Mouse (Mus musculus) G1E (cell line): ENCODE measurements around the gene Nsmce4a. TPM values are rescaled to one million over a fixed set of nuclear protein-coding genes. Genes with fewer than 3 reads are reported as not detected.
"Not testable (repeated sequence)": the region's sequence is repeated elsewhere in the genome, so short reads cannot be mapped to it uniquely, and the experiment has no call there.

ENCODE experiments used
- ATAC-seq: 2 replicates; pipeline ENCODE4 v1.8.0; 2016; ENCODE audit warnings: mild to moderate bottlenecking; ENCODE audit not compliant: insufficient number of reproducible peaks, poor library complexity, low FRiP score, severe bottlenecking; ENCODE audit errors: extremely low read depth
- DNase-seq: peaks from one replicate; pipeline ENCODE4 v3.0.0; 2012; ENCODE audit warnings: low spot score
- H3K27me3 ChIP-seq: 2 replicates; pipeline ENCODE4 v1.6.1; 2012; ENCODE audit warnings: mild to moderate bottlenecking, low read length, inconsistent platforms; ENCODE audit not compliant: insufficient read depth
- H3K36me3 ChIP-seq: replicated peaks from 2 replicates; pipeline ENCODE3; 2012; ENCODE audit warnings: mild to moderate bottlenecking, inconsistent platforms
- H3K4me1 ChIP-seq: 2 replicates; pipeline ENCODE4 v1.6.1; 2012; ENCODE audit warnings: low read depth, low read length, inconsistent platforms, mixed read lengths; ENCODE audit not compliant: insufficient read depth
- H3K4me3 ChIP-seq: 2 replicates; pipeline ENCODE4 v1.5.1; 2012; ENCODE audit warnings: low read depth, mild to moderate bottlenecking, inconsistent platforms, low read length, moderate library complexity, mixed read lengths
- H3K9me3 ChIP-seq: replicated peaks from 2 replicates; pipeline ENCODE4 v1.6.1; 2012; ENCODE audit warnings: inconsistent platforms
- CTCF ChIP-seq: IDR thresholded peaks from 2 replicates; pipeline ENCODE4 v1.5.1; 2012; ENCODE audit warnings: low read depth, low read length, inconsistent platforms, mixed read lengths
- GATA1 ChIP-seq: IDR thresholded peaks from 2 replicates; pipeline ENCODE4 v1.6.1; 2012; ENCODE audit warnings: borderline replicate concordance, low read length, inconsistent platforms, mixed read lengths
- GATA2 ChIP-seq: IDR thresholded peaks from 2 replicates; pipeline ENCODE4 v1.6.1; 2012; ENCODE audit warnings: low read depth, low read length, inconsistent platforms, borderline replicate concordance
- POLR2AphosphoS5 ChIP-seq: IDR thresholded peaks from 2 replicates; pipeline ENCODE4 v1.6.1; 2012; ENCODE audit warnings: low read depth, low read length, inconsistent platforms; ENCODE audit not compliant: insufficient replicate concordance
- TAL1 ChIP-seq: conservative IDR thresholded peaks from 2 replicates; pipeline ENCODE4 v1.6.1; 2012; ENCODE audit warnings: low read depth, low read length, inconsistent platforms, mixed read lengths
- polyA plus RNA-seq: library from polyadenylated mRNA; stranded (reverse); fragments of >175 nt; gene quantifications from 2 replicates; pipeline ENCODE4 v1.2.3, GENCODE M21; 2012
- total RNA-seq, 2 experiments: library from RNA; stranded (forward) in 1 of 2; stranded (reverse) in 1 of 2; fragments of 200-1000 nt in 1 of 2; fragments of >200 nt in 1 of 2; fragmentation: Nextera tagmentation in 1 of 2; gene quantifications; 2 replicates each; pipeline ENCODE4 v1.2.3; 2014 to 2017

Nsmce4a gene
- total and polyA plus RNA-seq, 3 experiments, result 77.9 to 149 (median 103) TPM

DNA sequence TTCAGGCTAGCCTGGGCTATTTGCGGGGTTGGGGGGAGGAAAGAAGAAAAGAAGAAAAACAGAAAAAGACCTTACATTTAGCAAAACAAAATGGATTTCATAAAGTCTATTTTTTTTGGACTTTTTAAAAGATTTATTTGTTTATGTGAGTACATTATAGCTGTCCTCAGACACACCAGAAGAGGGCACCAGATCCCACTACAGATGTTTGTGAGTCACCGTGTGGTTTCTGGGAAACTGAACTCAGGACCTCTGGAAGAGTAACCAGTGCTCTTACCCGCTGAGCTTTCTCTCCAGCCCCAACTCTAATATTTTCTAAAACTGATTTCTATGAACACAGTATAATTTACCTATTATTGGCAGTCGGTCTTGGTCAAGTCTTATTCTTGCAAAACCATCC is 37.7 kb downstream of the Nsmce4a start:
- Histone ChIP-seq H3K36me3 (peaks cover 91% of the 10 kb centered on the region), H3K4me3 (no peak overlapping the region), H3K27me3 (no peaks in the 10 kb centered on the region), H3K4me1 (peaks cover 9% of the 10 kb centered on the region; the same call in 1 of the 2 replicates), H3K9me3 (no peaks in the 10 kb centered on the region)
- TF ChIP-seq GATA2 (no peak), CTCF (no peak), TAL1 (no peak), GATA1 (no peak), POLR2AphosphoS5 (no peak)
- DNase-seq (no peak), ATAC-seq (no peak)

GRCm38 (mm10) chr7:130533316-130534260 is 39.3 kb downstream of the Nsmce4a start:
- peaks cover 86% of the 10 kb centered on the region for H3K36me3 ChIP-seq

GRCm38 (mm10) chr7:130531138-130531537 is 41.8 kb downstream of the Nsmce4a start:
- DNase-seq, ATAC-seq, H3K9me3 ChIP-seq, H3K27me3 ChIP-seq, H3K4me3 ChIP-seq, H3K4me1 ChIP-seq: not testable (repeated sequence)
- peaks cover 68% of the 10 kb centered on the region for H3K36me3 ChIP-seq

More at GRCm38 (mm10) chr7:130533316-130534260, 39.3 kb downstream of the Nsmce4a start:
- Histone ChIP-seq H3K9me3 (no peaks in the 10 kb centered on the region), H3K4me1 (peaks cover 9% of the 10 kb centered on the region; the same call in 1 of the 2 replicates), H3K27me3 (no peaks in the 10 kb centered on the region), H3K4me3 (no peak overlapping the region)
- peak; percentile 71 for DNase-seq
- ATAC-seq, result peak; percentile 94
- TF ChIP-seq GATA2 (no peak), CTCF (peak; percentile 76)

GRCm38 (mm10) chr7:130527306-130527705 is 45.6 kb downstream of the Nsmce4a start:
- DNase-seq (no peak), ATAC-seq (no peak)
- no peaks in the 10 kb centered on the region for H3K9me3 ChIP-seq
- TF ChIP-seq GATA1 (no peak), GATA2 (no peak), POLR2AphosphoS5 (no peak)
- H3K4me1 ChIP-seq, result no peaks in the 10 kb centered on the region
- H3K27me3 ChIP-seq, result no peaks in the 10 kb centered on the region
- H3K4me3 ChIP-seq, result no peak overlapping the region
- peaks cover 33% of the 10 kb centered on the region for H3K36me3 ChIP-seq

DNA sequence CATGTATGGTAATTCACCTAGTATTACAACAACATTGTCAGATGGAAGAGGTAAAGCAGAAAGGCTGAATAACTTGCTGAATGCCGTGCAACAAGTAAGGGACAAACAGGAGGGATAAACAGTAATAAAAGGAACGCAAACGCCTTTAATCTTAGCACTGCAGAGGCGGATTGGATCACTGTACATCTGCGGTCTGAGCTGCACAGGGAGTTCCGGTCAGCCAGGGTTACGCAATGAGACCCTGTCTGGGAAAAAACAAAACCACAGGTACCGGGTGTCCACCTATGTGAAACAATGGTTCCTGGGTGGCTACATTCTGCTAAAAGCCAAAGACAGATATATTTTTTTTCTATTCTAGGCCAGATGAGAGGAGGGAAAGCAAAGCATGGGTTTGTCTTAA is 49.5 kb downstream of the Nsmce4a start:
- Histone ChIP-seq H3K27me3 (no peaks in the 10 kb centered on the region), H3K9me3 (peaks cover 8% of the 10 kb centered on the region), H3K4me3 (no peak overlapping the region)

GRCm38 (mm10) chr7:130520812-130521422 is 52.0 kb downstream of the Nsmce4a start:
- no peak for DNase-seq
- TF ChIP-seq CTCF (no peak), TAL1 (no peak), GATA1 (no peak), POLR2AphosphoS5 (no peak), GATA2 (no peak)
- no peak for ATAC-seq

More for the DNA sequence above, 49.5 kb downstream of the Nsmce4a start:
- Histone ChIP-seq H3K36me3 (peaks cover 9% of the 10 kb centered on the region), H3K4me1 (peaks cover 7% of the 10 kb centered on the region)
- TF ChIP-seq TAL1, result no peak
- TF ChIP-seq GATA1, result no peak
- no peak for TF ChIP-seq CTCF
- no peak for TF ChIP-seq POLR2AphosphoS5
- no peak for TF ChIP-seq GATA2
- no peak for ATAC-seq
- no peak for DNase-seq

DNA sequence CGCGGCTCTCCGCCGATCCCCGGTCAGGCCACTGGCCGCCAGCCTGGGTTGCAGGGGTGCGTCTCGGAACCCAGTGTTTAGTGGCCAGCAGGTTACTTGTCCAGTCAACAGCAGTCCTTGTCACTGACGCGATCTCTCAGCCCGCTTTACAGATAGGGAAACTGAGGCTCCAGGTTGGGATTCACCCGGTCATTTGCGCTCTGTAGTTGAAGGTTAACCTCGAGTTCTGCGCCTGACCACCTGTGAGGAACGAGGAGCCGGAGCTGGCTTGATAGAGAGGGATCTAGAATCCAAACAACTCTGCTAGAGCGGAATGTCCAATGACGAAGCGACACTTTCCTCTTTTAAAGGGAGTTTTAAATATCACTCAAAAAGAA is 52.9 kb downstream of the Nsmce4a start, which contains the start of gene Ate1:
Gene Ate1, minus strand, starts transcription at position 321 of the 377 bp plus-strand sequence.
- peaks cover 8% of the 10 kb centered on the region for H3K9me3 ChIP-seq
- ATAC-seq (no peak), DNase-seq (no peak)
- no peaks in the 10 kb centered on the region for H3K27me3 ChIP-seq
- H3K4me3 ChIP-seq, result peak within 1 kb of the TSS; percentile 85
- TF ChIP-seq GATA1 (no peak), GATA2 (no peak), POLR2AphosphoS5 (no peak), CTCF (no peak), TAL1 (no peak)
- peaks cover 18% of the 10 kb centered on the region for H3K4me1 ChIP-seq
- H3K36me3 ChIP-seq, result peaks cover 13% of the 10 kb centered on the region

More at GRCm38 (mm10) chr7:130520812-130521422, 52.0 kb downstream of the Nsmce4a start:
- peaks cover 8% of the 10 kb centered on the region for H3K9me3 ChIP-seq
- peaks cover 18% of the 10 kb centered on the region for H3K4me1 ChIP-seq
- no peak overlapping the region for H3K4me3 ChIP-seq
- no peaks in the 10 kb centered on the region for H3K27me3 ChIP-seq
- H3K36me3 ChIP-seq, result peaks cover 9% of the 10 kb centered on the region
